Mouse (Mus musculus) limb, embryonic 14.5 days (tissue): ENCODE results near the gene Tdrd7. TPM values are rescaled to one million over a fixed set of nuclear protein-coding genes. Genes with fewer than 3 reads are reported as not detected.

ENCODE experiments used
- ATAC-seq: fragments of 200-750 bp; cut with Nextera tagmentation; 2 replicates; pipeline ENCODE4 v1.8.0; 2017; ENCODE audit warnings: low read depth, moderate number of reproducible peaks, moderate TSS enrichment; ENCODE audit not compliant: low FRiP score
- DNase-seq: peaks from one replicate; pipeline ENCODE4 v3.0.0-alpha.2; 2015; ENCODE audit warnings: low spot score
- H3K27ac ChIP-seq: fragments of 300-500 bp; sonication (generic); replicated peaks from 2 replicates; pipeline ENCODE4 v1.5.1; 2014; ENCODE audit warnings: low read depth, mild to moderate bottlenecking, low read length, moderate library complexity, mixed read lengths
- H3K27me3 ChIP-seq: fragments of 300-500 bp; sonication (generic); 2 replicates; pipeline ENCODE4 v1.6.1; 2014; ENCODE audit warnings: low read length, mixed read lengths; ENCODE audit not compliant: control insufficient read depth, insufficient read depth
- H3K36me3 ChIP-seq: fragments of 300-500 bp; sonication (generic); 2 replicates; pipeline ENCODE4 v1.6.1; 2014; ENCODE audit warnings: mild to moderate bottlenecking, low read length, moderate library complexity, mixed read lengths; ENCODE audit not compliant: control insufficient read depth, insufficient read depth
- H3K4me1 ChIP-seq: fragments of 300-500 bp; sonication (generic); 2 replicates; pipeline ENCODE4 v1.6.1; 2014; ENCODE audit warnings: antibody characterized with exemption, low read length, mixed read lengths; ENCODE audit not compliant: control insufficient read depth, insufficient read depth
- H3K4me2 ChIP-seq: fragments of 300-500 bp; sonication (generic); replicated peaks from 2 replicates; pipeline ENCODE4 v1.6.1; 2014; ENCODE audit warnings: low read depth, mild to moderate bottlenecking, low read length, moderate library complexity; ENCODE audit not compliant: severe bottlenecking
- H3K4me3 ChIP-seq: fragments of 300-500 bp; sonication (generic); replicated peaks from 2 replicates; pipeline ENCODE4 v1.5.1; 2014; ENCODE audit warnings: low read length
- H3K9ac ChIP-seq: fragments of 300-500 bp; sonication (generic); 2 replicates; pipeline ENCODE4 v1.6.1; 2014; ENCODE audit warnings: mild to moderate bottlenecking, low read depth, low read length, moderate library complexity; ENCODE audit not compliant: severe bottlenecking
- H3K9me3 ChIP-seq: fragments of 300-500 bp; sonication (generic); 2 replicates; pipeline ENCODE4 v1.6.1; 2016; ENCODE audit warnings: low read length; ENCODE audit not compliant: control insufficient read depth
- POLR2A ChIP-seq: fragments of 200-500 bp; IDR thresholded peaks from 2 replicates; pipeline ENCODE4 v1.8.0; 2012; ENCODE audit warnings: inconsistent platforms, mild to moderate bottlenecking, moderate library complexity, borderline replicate concordance; ENCODE audit not compliant: insufficient read depth, insufficient read length; ENCODE audit errors: extremely low read depth
- WGBS: fragments of 180-500 bp; shearing (Covaris S2); extraction: QIAGEN DNeasy Blood & Tissue Kit; methylation state at CpG from one replicate; pipeline ENCODE4 v1.1.7; 2014; 5-methylcytosine and 5-hydroxymethylcytosine counted together
- polyA plus RNA-seq, 2 experiments: library from polyadenylated mRNA; depleted of rRNA in 1 of 2; stranded (reverse) in 1 of 2; unstranded in 1 of 2; fragments of >200 nt; fragmentation: Nextera tagmentation in 1 of 2; extraction: Ambion mirVana in 1 of 2; gene quantifications; 2 replicates each; pipeline versions ENCODE4 v1.2.1 to v1.2.3; 2012 to 2014

The Tdrd7 gene
- polyA plus RNA-seq, 2 experiments = 12.7 to 12.9 TPM

GRCm38 (mm10) chr4:46065695-46066340 is 100.7 kb downstream of the Tdrd7 start:
- no peaks in the 10 kb centered on the region for H3K36me3 ChIP-seq
- 68% methylated on average over 8 of the region's 8 CpGs for WGBS
- H3K9ac ChIP-seq = no peak overlapping the region
- H3K27me3 ChIP-seq = no peaks in the 10 kb centered on the region
- ATAC-seq (no peak), DNase-seq (no peak)
- no peak for TF ChIP-seq POLR2A
- peaks cover 9% of the 10 kb centered on the region; the same call in 1 of the 2 replicates for H3K4me1 ChIP-seq
- H3K27ac ChIP-seq = no peak overlapping the region
- no peaks in the 10 kb centered on the region for H3K9me3 ChIP-seq
- H3K4me2 ChIP-seq = no peak overlapping the region
- no peak overlapping the region for H3K4me3 ChIP-seq

GRCm38 (mm10) chr4:46068060-46068459 is 102.9 kb downstream of the Tdrd7 start:
- Histone ChIP-seq H3K4me1 (peaks cover 9% of the 10 kb centered on the region; the same call in 1 of the 2 replicates), H3K9ac (no peak overlapping the region), H3K36me3 (no peaks in the 10 kb centered on the region), H3K4me2 (no peak overlapping the region), H3K9me3 (no peaks in the 10 kb centered on the region), H3K27ac (no peak overlapping the region), H3K27me3 (no peaks in the 10 kb centered on the region), H3K4me3 (no peak overlapping the region)
- 80% methylated on average over 3 of the region's 3 CpGs for WGBS
- no peak for TF ChIP-seq POLR2A
- DNase-seq (no peak), ATAC-seq (no peak)

GRCm38 (mm10) chr4:46068573-46068972 is 103.4 kb downstream of the Tdrd7 start:
- DNase-seq (no peak), ATAC-seq (no peak)
- Histone ChIP-seq H3K27me3 (no peaks in the 10 kb centered on the region), H3K27ac (no peak overlapping the region), H3K9ac (no peak overlapping the region), H3K4me3 (no peak overlapping the region), H3K9me3 (no peaks in the 10 kb centered on the region), H3K36me3 (no peaks in the 10 kb centered on the region), H3K4me2 (no peak overlapping the region), H3K4me1 (peaks cover 9% of the 10 kb centered on the region; the same call in 1 of the 2 replicates)
- TF ChIP-seq POLR2A = no peak
- WGBS = 18% methylated on average over 1 of the region's 1 CpGs

- no peak for TF ChIP-seq POLR2A
- no peak overlapping the region for H3K4me3 ChIP-seq
- no peak overlapping the region for H3K4me2 ChIP-seq
- DNase-seq (no peak), ATAC-seq (no peak)
- 78% methylated on average over 6 of the region's 6 CpGs for WGBS
- no peak overlapping the region for H3K9ac ChIP-seq
- H3K27ac ChIP-seq = no peak overlapping the region
- H3K36me3 ChIP-seq = no peaks in the 10 kb centered on the region
- no peaks in the 10 kb centered on the region for H3K27me3 ChIP-seq
- H3K4me1 ChIP-seq = no peaks in the 10 kb centered on the region
- no peaks in the 10 kb centered on the region for H3K9me3 ChIP-seq
Observed at GRCm38 (mm10) chr4:46069851-46070482, 104.8 kb downstream of the Tdrd7 start.

- Histone ChIP-seq H3K27ac (no peak overlapping the region), H3K4me3 (no peak overlapping the region), H3K27me3 (no peaks in the 10 kb centered on the region), H3K4me2 (no peak overlapping the region), H3K36me3 (no peaks in the 10 kb centered on the region), H3K9me3 (no peaks in the 10 kb centered on the region), H3K4me1 (no peaks in the 10 kb centered on the region), H3K9ac (no peak overlapping the region)
- TF ChIP-seq POLR2A = no peak
- DNase-seq (no peak), ATAC-seq (no peak)
- 92% methylated on average over 6 of the region's 6 CpGs for WGBS
Observed at GRCm38 (mm10) chr4:46072631-46073030, 107.5 kb downstream of the Tdrd7 start.
